Mouse (Mus musculus) liver, postnatal 0 days (tissue): Measurements from ENCODE around the gene Tmem98. TPM values are rescaled to one million over a fixed set of nuclear protein-coding genes. Genes with fewer than 3 reads are reported as not detected.

Experiments
- ATAC-seq: fragments of 200-750 bp; cut with Nextera tagmentation; 2 replicates; pipeline ENCODE4 v1.8.0; 2017; ENCODE audit warnings: mild to moderate bottlenecking, moderate library complexity
- DNase-seq: peaks from one replicate; pipeline ENCODE4 v3.0.0-alpha.2; 2016
- H3K27ac ChIP-seq: fragments of 300-500 bp; sonication (generic); 2 replicates; pipeline ENCODE4 v1.5.1; 2014; ENCODE audit warnings: antibody characterized with exemption, moderate library complexity, mild to moderate bottlenecking, low read depth
- H3K27me3 ChIP-seq: fragments of 300-500 bp; sonication (generic); 2 replicates; pipeline ENCODE4 v1.6.1; 2014; ENCODE audit warnings: low read length, control low read depth, mixed read lengths; ENCODE audit not compliant: insufficient read depth
- H3K36me3 ChIP-seq: fragments of 300-500 bp; sonication (generic); replicated peaks from 2 replicates; pipeline ENCODE4 v1.6.1; 2014; ENCODE audit warnings: mild to moderate bottlenecking, control low read depth, low read length, moderate library complexity, mixed read lengths; ENCODE audit not compliant: insufficient read depth
- H3K4me1 ChIP-seq: fragments of 300-500 bp; sonication (generic); 2 replicates; pipeline ENCODE4 v1.6.1; 2014; ENCODE audit warnings: antibody characterized with exemption, mild to moderate bottlenecking, control low read depth; ENCODE audit not compliant: insufficient read depth
- H3K4me2 ChIP-seq: fragments of 300-500 bp; sonication (generic); 2 replicates; pipeline ENCODE4 v1.6.1; 2014; ENCODE audit warnings: low read depth, mild to moderate bottlenecking, low read length, moderate library complexity, mixed read lengths
- H3K4me3 ChIP-seq: fragments of 300-500 bp; sonication (generic); 2 replicates; pipeline ENCODE4 v1.5.1; 2014; ENCODE audit warnings: low read depth, low read length
- H3K9ac ChIP-seq: fragments of 300-500 bp; sonication (generic); replicated peaks from 2 replicates; pipeline ENCODE4 v1.6.1; 2014; ENCODE audit warnings: mild to moderate bottlenecking, moderate library complexity
- H3K9me3 ChIP-seq: fragments of 300-500 bp; sonication (generic); 2 replicates; pipeline ENCODE4 v1.6.1; 2016; ENCODE audit warnings: mild to moderate bottlenecking, control low read depth, low read length, mixed read lengths
- CTCF ChIP-seq: sonication (generic); IDR thresholded peaks from 2 replicates; pipeline ENCODE4 v1.5.1; 2016; ENCODE audit warnings: antibody characterized with exemption, low read depth
- EP300 ChIP-seq: IDR thresholded peaks from 2 replicates; pipeline ENCODE4 v1.6.1; 2016; ENCODE audit warnings: antibody characterized with exemption, low read depth, mild to moderate bottlenecking
- WGBS: fragments of 180-500 bp; shearing (Covaris S2); extraction: QIAGEN DNeasy Blood & Tissue Kit; methylation state at CpG from one replicate; pipeline ENCODE4 v1.1.7; 2014; ENCODE audit not compliant: insufficient replicate concordance; 5-methylcytosine and 5-hydroxymethylcytosine counted together
- polyA plus RNA-seq: library from polyadenylated mRNA; unstranded; fragments of >200 nt; fragmentation: Nextera tagmentation; extraction: Ambion mirVana; gene quantifications from 2 replicates; pipeline ENCODE4 v1.2.1, GENCODE M21; 2015

Tmem98 gene
- polyA plus RNA-seq, 1 experiment from 2014 or later = 21.5 TPM

- ATAC-seq (no peak), DNase-seq (no peak)
- H3K4me1 ChIP-seq = no peaks in the 10 kb centered on the region
- H3K9ac ChIP-seq = no peak overlapping the region
- H3K4me2 ChIP-seq = no peak overlapping the region
- H3K4me3 ChIP-seq = no peak overlapping the region
- TF ChIP-seq CTCF = no peak
- H3K36me3 ChIP-seq = no peaks in the 10 kb centered on the region
- 38% methylated on average over 2 of the region's 2 CpGs for WGBS
- no peaks in the 10 kb centered on the region for H3K27me3 ChIP-seq
- no peak overlapping the region for H3K27ac ChIP-seq
- H3K9me3 ChIP-seq = no peaks in the 10 kb centered on the region
Observed at GRCm38 (mm10) chr11:80843435-80843834, 33.5 kb downstream of the Tmem98 start.

GRCm38 (mm10) chr11:80845486-80845885, 35.5 kb downstream of the Tmem98 start:
- H3K27ac ChIP-seq = no peak overlapping the region
- H3K36me3 ChIP-seq = no peaks in the 10 kb centered on the region
- no peaks in the 10 kb centered on the region for H3K27me3 ChIP-seq
- TF ChIP-seq CTCF = no peak
- TF ChIP-seq EP300 = no peak
- H3K4me1 ChIP-seq = no peaks in the 10 kb centered on the region
- no peaks in the 10 kb centered on the region for H3K9me3 ChIP-seq
- ATAC-seq (no peak), DNase-seq (no peak)
- H3K4me3 ChIP-seq = no peak overlapping the region
- H3K9ac ChIP-seq = no peak overlapping the region
- H3K4me2 ChIP-seq = no peak overlapping the region
- 64% methylated on average over 7 of the region's 7 CpGs for WGBS

GRCm38 (mm10) chr11:80846115-80846514, 36.1 kb downstream of the Tmem98 start:
- WGBS = 53% methylated on average over 3 of the region's 3 CpGs
- no peak for ATAC-seq
- H3K36me3 ChIP-seq = no peaks in the 10 kb centered on the region

DNA sequence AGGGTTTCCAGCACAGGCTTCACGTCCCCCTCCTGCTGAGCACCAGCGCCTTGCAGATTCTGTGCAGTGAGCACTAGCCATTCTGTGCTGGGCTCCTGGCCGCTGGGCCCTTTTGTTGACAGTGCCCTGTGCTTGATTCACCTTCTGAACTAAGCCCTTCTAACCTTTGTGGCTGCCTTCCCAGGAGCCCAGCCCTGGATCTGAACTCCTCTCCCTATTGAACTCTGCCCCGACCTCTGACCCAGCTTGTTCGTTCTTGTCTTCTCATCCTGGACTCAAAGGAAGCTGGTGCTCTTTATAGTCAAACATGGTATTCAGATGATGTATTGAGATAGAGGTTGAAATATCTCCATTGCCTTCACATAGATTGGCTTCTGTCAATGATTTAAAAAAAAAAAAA, 38.2 kb downstream of the Tmem98 start:
- no peak for DNase-seq
- no peak overlapping the region for H3K9ac ChIP-seq
- WGBS = 57% methylated on average over 5 of the region's 5 CpGs

More at GRCm38 (mm10) chr11:80846115-80846514, 36.1 kb downstream of the Tmem98 start:
- Histone ChIP-seq H3K4me3 (no peak overlapping the region), H3K9me3 (no peaks in the 10 kb centered on the region), H3K4me1 (no peaks in the 10 kb centered on the region), H3K27me3 (no peaks in the 10 kb centered on the region), H3K4me2 (no peak overlapping the region), H3K27ac (no peak overlapping the region), H3K9ac (no peak overlapping the region)
- DNase-seq = no peak
- TF ChIP-seq EP300 (no peak), CTCF (no peak)

GRCm38 (mm10) chr11:80851859-80852258, 41.9 kb downstream of the Tmem98 start:
- Histone ChIP-seq H3K9me3 (no peaks in the 10 kb centered on the region), H3K36me3 (no peaks in the 10 kb centered on the region), H3K4me2 (no peak overlapping the region), H3K27ac (no peak overlapping the region), H3K4me1 (peaks cover 12% of the 10 kb centered on the region), H3K27me3 (no peaks in the 10 kb centered on the region), H3K9ac (no peak overlapping the region), H3K4me3 (no peak overlapping the region)
- WGBS = 33% methylated on average over 5 of the region's 5 CpGs
- TF ChIP-seq EP300 = no peak
- TF ChIP-seq CTCF = peak; percentile 73
- ATAC-seq (no peak), DNase-seq (peak; percentile 37)

More for the DNA sequence above, 38.2 kb downstream of the Tmem98 start:
- H3K27ac ChIP-seq = no peak overlapping the region
- H3K27me3 ChIP-seq = no peaks in the 10 kb centered on the region
- ATAC-seq = no peak
- no peak overlapping the region for H3K4me3 ChIP-seq
- no peaks in the 10 kb centered on the region for H3K4me1 ChIP-seq
- no peaks in the 10 kb centered on the region for H3K9me3 ChIP-seq
- H3K4me2 ChIP-seq = no peak overlapping the region
- no peaks in the 10 kb centered on the region for H3K36me3 ChIP-seq
- TF ChIP-seq CTCF (no peak), EP300 (no peak)

DNA sequence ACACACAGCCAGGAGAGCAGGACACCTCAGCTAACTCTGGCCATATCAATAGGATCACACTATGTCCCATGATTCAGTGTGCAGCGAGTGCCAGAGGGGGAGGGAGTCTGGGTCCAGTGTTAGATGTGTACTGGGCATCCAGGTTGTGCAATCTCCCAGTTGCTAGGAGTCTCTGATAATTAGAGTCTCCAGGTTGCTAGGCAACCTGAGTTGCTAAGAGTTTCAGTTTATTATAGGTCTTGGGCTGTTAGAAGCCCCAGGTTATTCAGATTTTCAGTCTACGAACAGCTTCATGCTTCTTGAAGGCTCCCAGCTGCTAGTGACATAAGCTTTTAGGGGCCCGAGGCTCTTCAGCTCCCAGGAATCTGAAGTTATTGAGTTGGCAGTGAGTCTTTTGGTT, 43.0 kb downstream of the Tmem98 start:
- peaks cover 14% of the 10 kb centered on the region for H3K4me1 ChIP-seq
- no peak overlapping the region for H3K9ac ChIP-seq
- no peaks in the 10 kb centered on the region for H3K9me3 ChIP-seq
- H3K4me3 ChIP-seq = no peak overlapping the region
- H3K27ac ChIP-seq = no peak overlapping the region
- no peak for TF ChIP-seq CTCF
- no peak for TF ChIP-seq EP300
- WGBS = 57% methylated on average over 3 of the region's 3 CpGs
- peak; percentile 27 for DNase-seq
- peak; percentile 62; the same call in 1 of the 2 replicates for ATAC-seq
- no peaks in the 10 kb centered on the region for H3K36me3 ChIP-seq
- H3K4me2 ChIP-seq = no peak overlapping the region
- no peaks in the 10 kb centered on the region for H3K27me3 ChIP-seq

- Histone ChIP-seq H3K4me2 (peak overlapping the region; percentile 55), H3K4me1 (peaks cover 14% of the 10 kb centered on the region), H3K9me3 (no peaks in the 10 kb centered on the region), H3K9ac (0 out of 2 replicates have a peak overlapping the region, but pooled peaks have one; percentile 6), H3K36me3 (no peaks in the 10 kb centered on the region), H3K27ac (0 out of 2 replicates have a peak overlapping the region, but pooled peaks have one; percentile 7), H3K4me3 (0 out of 2 replicates have a peak overlapping the region, but pooled peaks have one; percentile 6), H3K27me3 (no peaks in the 10 kb centered on the region)
- no peak for DNase-seq
- WGBS = 75% methylated on average over 11 of the region's 11 CpGs
- peak; percentile 53; the same call in 1 of the 2 replicates for ATAC-seq
- no peak for TF ChIP-seq CTCF
- TF ChIP-seq EP300 = no peak
Observed at GRCm38 (mm10) chr11:80854430-80854829, 44.5 kb downstream of the Tmem98 start.
